Mouse (Mus musculus) ovary, postnatal 10 days (tissue): ENCODE measurements around the gene Mepce.

Experiments
- DNase-seq: peaks from one replicate; pipeline ENCODE4 v3.0.0; 2022; ENCODE audit warnings: low spot score

Mepce gene

DNA sequence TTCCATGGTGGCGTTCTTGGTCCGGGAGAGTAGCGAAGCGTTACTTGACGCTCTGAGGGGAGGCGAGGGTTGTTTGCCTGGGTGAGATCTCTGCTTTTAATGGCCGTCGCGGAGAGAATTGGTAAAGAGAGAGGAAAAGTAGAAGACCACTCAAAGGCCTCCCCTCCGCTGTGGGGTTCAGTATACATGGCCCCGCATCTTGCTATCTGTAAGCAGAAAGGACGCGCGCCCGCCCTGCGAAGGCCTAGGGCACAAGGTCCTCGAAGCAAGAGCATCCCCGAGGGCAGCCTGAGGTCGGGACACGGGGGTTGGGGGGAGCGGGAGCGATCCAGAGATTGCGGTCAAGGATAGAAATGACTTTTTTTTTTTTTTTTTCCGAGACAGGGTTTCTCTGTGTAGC lies 716 bp upstream of the Mepce start:
- DNase-seq, result no peak

DNA sequence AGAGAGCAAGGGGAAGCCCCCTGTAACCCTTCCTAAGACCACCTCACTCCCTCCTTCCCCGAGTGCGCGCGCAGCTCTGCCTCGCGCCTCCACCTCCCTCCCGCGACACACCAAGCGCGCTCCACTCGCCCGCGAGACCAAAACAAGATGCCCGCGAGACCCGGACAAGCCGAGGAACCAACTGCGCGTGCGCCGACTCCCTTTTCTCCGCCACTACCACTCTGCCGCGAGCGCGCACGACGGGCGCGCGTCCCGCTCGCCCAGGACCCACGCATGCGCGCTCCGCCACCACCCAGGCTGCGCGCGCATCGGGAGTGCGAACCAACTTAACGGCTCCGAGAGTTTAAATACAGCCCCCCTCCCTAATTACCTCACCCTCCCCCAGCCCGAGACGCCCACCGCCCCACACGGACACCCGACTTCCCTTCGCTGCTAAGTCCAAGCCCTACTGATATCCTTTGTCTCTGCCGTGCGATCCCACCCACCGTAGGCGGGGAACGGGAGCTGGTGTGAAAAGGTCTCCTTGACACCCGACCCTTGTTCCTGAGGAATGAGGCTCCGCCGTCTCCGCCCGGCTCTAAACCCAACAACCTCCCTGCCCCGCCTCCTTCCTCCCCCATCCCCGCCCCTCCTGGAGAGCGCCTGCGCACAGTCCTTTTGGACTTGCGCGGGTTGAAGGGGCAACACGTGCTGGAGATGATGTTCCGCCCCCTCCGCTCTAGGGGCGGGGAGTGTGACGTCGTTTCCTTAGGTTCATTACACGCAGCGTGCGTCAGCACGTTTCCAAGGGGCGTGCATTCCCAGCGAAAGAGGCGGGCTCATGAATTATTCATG lies 1.1 kb downstream of the Mepce start:
- DNase-seq, result peak; percentile 96

DNA sequence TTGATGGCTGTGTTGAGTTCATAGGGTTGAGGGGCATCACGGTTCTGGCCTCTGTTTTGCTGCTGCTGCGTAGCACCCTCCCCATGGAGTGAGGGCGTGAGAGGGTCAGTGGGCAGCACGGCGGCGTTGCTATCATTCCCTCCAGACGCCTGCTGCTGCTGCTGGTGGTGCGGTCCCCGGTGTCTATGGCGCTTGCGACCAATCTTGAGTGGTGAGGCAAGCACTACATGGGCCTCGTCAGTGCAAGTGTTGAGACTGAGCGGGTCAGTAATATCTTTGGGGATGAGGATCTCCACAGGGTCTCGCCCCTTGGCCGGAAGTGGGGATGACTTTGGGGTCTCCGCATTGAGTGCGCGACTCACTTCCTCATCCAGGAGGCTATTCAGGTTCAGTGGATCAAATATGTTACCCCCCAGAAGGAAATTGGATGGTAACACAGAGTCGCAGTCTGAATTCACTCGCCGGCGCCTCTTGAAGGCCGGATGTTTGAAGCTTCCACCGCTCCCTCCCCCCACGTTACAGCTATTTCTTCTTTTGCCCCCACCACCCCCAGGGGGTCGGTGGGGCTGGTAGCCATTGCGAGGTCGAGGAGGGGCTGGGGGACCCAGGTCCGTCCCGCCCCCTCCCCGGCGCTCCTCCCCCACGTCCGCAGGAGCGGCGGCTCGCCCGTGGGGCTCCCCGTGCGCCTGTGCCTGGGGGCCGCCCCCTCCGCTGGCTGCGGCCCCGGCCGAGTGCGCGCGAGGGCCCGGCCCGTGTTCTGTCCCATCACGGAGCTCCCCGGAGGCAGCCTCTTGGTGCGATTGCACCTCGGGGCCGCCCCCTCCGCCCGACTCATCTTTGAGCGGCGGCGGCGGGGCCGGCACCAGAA lies 2.1 kb downstream of the Mepce start:
- peak; percentile 15 for DNase-seq

DNA sequence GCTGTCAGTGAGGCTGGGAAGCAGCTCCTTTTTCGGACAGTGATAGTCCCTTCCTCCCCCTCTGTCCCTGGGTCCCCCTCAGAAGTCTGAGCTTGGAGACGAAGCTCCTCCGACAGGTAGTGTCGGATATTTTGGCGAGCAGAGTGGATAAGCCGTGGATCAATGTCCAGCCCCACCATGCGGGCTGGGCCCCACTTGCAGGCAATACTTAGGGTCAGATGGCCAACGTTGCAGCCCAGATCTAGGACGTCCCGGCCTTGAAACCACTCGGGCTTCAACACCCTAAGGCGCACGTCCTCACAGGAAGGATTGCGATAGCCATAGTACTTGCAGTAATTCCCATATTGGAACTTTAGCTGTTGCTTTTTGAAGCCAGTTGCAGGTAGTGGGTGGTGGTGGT lies 2.9 kb downstream of the Mepce start:
- no peak for DNase-seq

GRCm38 (mm10) chr5:137783901-137784540 lies 3.4 kb downstream of the Mepce start:
- no peak for DNase-seq

- DNase-seq, result no peak
Measured at GRCm38 (mm10) chr5:137782776-137783522, 4.5 kb downstream of the Mepce start.

GRCm38 (mm10) chr5:137781661-137782060 lies 5.8 kb downstream of the Mepce start:
- DNase-seq, result no peak

GRCm38 (mm10) chr5:137779053-137779933 lies 8.2 kb downstream of the Mepce start:
- DNase-seq, result no peak

GRCm38 (mm10) chr5:137778635-137779034 lies 8.8 kb downstream of the Mepce start, which contains the start of gene Ppp1r35:
Ppp1r35 (plus strand) TSS chr5:137778849.
- DNase-seq, result peak; percentile 88

- DNase-seq, result no peak
Measured at GRCm38 (mm10) chr5:137777267-137777845, 10.1 kb downstream of the Mepce start.

DNA sequence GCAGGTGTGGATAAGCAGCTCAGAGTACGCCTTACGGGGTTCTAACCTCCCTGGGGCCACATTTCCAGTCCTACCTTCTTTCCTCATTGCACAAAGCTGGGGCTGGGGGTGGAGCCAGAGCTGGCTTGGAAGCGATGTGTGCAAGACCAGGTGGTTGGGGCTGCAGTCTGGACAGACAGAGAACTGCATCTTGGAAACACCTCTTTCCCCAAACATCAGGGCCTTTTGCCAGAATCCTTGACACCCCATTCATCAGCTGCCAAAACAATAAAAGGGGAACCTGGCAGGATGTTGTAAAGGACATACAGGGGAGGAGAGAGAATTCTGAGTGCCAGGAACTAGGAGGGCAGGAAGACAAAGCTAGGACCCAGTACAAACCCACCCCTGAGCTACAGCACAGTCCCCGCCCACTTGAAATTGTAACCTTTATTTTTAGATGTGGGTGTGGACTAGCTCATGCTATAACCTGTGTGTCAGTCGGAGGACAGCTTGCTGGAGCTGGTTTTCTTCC lies 11.0 kb downstream of the Mepce start:
- no peak for DNase-seq

DNA sequence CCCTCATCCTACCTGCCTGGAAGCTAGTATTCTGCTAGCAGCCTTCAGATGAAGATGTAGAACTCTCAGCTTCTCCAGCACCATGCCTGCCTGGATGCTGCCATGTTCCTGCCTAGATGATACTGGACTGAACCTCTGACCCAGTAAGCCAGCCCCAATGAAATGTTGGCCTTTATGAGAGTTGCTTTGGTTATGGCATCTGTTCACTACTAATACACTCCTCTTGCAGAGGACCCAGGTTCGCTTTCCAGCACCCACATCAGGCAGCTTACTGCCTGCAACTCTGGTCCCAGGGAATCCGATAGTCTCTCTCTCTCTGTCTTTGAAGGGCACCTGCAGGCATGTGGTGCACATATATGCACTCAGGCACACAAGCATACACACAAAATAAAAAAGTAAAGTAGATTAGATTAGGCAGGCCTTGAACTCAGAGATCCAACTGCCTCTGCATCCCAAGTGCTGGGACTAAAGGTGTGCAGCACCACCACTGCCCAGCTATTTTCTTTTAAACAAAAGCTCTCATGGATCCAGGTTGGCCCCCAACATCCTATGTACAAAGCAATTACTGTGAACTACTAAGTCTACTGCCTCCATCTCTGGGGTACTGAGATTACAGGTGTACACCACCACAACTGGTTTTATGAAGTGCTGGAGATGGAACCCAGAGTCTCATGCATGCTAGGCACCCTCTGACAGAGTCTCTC lies 11.7 kb downstream of the Mepce start:
- no peak for DNase-seq

DNA sequence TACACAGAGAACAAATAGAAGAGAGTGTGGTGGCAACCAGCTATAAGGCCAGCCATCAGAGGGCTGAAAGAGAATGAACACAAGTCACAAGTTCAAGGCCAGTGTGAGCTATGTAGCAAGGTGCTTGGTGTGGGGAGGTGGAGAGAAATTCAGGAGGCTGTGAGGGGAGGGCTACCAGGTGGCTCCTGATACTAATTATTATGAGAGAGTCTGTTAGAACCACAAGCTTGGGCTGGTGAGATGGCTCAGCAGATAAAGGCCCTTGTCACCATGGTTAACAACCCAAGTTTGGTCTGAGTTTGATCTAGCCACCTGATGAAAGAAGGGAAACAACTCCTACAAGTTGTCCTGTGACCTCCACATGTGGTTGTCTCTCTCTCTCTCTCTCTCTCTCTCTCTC lies 14.7 kb downstream of the Mepce start:
- DNase-seq, result no peak

GRCm38 (mm10) chr5:137770709-137771108 lies 16.7 kb downstream of the Mepce start:
- DNase-seq, result no peak

GRCm38 (mm10) chr5:137768475-137768874 lies 19.0 kb downstream of the Mepce start:
- no peak for DNase-seq

DNA sequence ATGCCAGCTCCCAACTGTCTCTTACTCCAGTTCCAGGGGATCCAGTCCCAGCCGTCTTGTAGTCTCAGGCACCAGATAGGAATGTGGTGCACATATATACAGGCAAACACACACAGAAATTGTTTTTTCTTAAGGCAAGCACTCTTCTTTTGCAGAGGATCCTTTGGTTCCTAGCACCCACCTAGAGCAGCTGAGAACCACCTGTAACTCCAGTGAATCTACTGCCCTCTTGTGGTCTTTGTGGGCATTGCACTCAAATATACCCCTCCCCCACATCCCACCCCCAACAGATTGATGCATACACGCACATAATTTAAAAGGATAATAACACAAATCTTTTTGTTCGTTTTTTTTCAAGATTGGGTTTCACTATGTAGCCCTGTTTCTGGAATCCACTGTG lies 21.2 kb downstream of the Mepce start:
- DNase-seq, result no peak

DNA sequence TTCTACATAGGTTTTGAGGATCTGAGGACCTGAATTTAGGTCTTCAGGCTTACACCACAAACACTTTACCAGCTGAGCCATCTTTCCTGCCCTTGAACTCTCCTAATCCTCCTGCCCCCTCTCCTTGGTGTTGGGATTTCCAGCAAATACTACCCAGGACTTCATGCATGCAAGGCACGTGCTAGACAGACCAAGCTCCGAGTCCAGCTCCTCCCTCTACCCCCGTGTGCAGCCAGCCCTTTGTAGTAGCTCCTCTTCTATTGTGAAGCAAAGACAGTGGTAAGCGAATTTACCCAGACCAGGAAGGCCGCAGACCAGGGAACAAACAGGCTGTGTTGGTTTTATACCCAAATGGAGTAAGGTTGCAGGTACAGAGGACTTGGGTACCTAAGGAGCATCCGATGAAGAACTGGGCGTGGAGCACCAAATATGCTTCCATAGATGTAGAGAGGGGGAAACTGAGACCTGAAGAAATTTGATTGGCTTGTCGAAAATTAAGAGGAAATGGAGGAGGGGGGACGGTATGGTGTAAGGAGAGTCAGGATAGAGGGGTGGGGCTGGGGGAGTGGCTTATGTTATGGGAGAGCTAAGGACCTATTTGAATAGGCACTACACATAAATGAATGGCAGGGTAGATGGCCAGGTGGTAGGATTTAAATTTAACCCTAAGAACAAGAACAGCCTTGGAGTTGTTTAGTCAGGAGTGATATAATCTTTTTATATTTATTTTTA lies 22.7 kb downstream of the Mepce start:
- DNase-seq, result no peak

- peak; percentile 62 for DNase-seq
Measured at GRCm38 (mm10) chr5:137759971-137760412, 27.5 kb downstream of the Mepce start.
